ENCODE assay signal across 35 mouse cellular contexts in genomic region chr1:78548961-78549360, GRCm38 (mm10). TPM values are rescaled to one million over a fixed set of nuclear protein-coding genes. Genes with fewer than 3 reads are reported as not detected.
DNase-seq lines count a peak whose midpoint lies in the region; ATAC-seq and TF ChIP-seq lines count a peak whose summit lies in the region.
"Had no signal": no experiment of that assay in that cellular context is flagged by ENCODE, and none has a peak within 500 bp of the region (broad histone marks: within the 10 kb centered on the region; RNA-seq: fewer than 3 reads in every experiment).

No protein-coding gene starts in this region.

- H3K4me2 ChIP-seq in forebrain, postnatal 0 days (ENCODE audit: low read depth) = no peak overlapping the region
- H3K4me2 ChIP-seq in neural tube, embryonic 14.5 days (ENCODE audit: low read depth, low read length) = no peak overlapping the region
- H3K4me2 ChIP-seq: embryonic facial prominence, embryonic 15.5 days; forebrain, embryonic 13.5 days; heart, embryonic 11.5 days; hindbrain, embryonic 13.5 days; limb, embryonic 15.5 days; liver, embryonic 13.5 days; midbrain, embryonic 13.5 days had no signal

- 0 out of 2 replicates have a peak, but pooled peaks have one; percentile 18 for ATAC-seq in forebrain, postnatal 0 days
- peak; percentile 14; the same call in 1 of the 2 replicates for ATAC-seq in neural tube, embryonic 14.5 days (ENCODE audit: low read depth)
- ATAC-seq: CD4-positive, CD25-positive, alpha-beta regulatory T cell, adult 4 months; forebrain, embryonic 13.5 days; midbrain, embryonic 13.5 days had no signal

- H3K4me3 ChIP-seq in forebrain, postnatal 0 days (ENCODE audit: low read depth, low read length) = no peak overlapping the region
- H3K4me3 ChIP-seq in forebrain, embryonic 10.5 days = no peak overlapping the region
- H3K4me3 ChIP-seq in neural tube, embryonic 14.5 days (ENCODE audit: low read depth, low read length) = no peak overlapping the region
- H3K4me3 ChIP-seq: embryonic facial prominence, embryonic 15.5 days; forebrain, embryonic 13.5 days; gastrocnemius, adult 2 months; hindbrain, embryonic 13.5 days; limb, embryonic 10.5 days; limb, embryonic 15.5 days; liver, embryonic 13.5 days; midbrain, embryonic 13.5 days had no signal

- no peaks in the 10 kb centered on the region for H3K9me3 ChIP-seq in forebrain, postnatal 0 days (ENCODE audit: low read length)
- H3K9me3 ChIP-seq in forebrain, embryonic 10.5 days = no peaks in the 10 kb centered on the region
- H3K9me3 ChIP-seq in neural tube, embryonic 14.5 days (ENCODE audit: control insufficient read depth, low read length) = no peaks in the 10 kb centered on the region
- H3K9me3 ChIP-seq: embryonic facial prominence, embryonic 15.5 days; forebrain, embryonic 13.5 days; hindbrain, embryonic 13.5 days; limb, embryonic 10.5 days; limb, embryonic 15.5 days; liver, embryonic 13.5 days; midbrain, embryonic 13.5 days had no signal

- H3K4me1 ChIP-seq in forebrain, postnatal 0 days (ENCODE audit: insufficient read depth) = no peaks in the 10 kb centered on the region
- 0 out of 2 replicates have a peak, but pooled peaks cover 3% of the 10 kb centered on the region for H3K4me1 ChIP-seq in forebrain, embryonic 10.5 days
- H3K4me1 ChIP-seq in neural tube, embryonic 14.5 days (ENCODE audit: control insufficient read depth, insufficient read depth, low read length) = no peaks in the 10 kb centered on the region
- H3K4me1 ChIP-seq: embryonic facial prominence, embryonic 15.5 days; forebrain, embryonic 13.5 days; limb, embryonic 10.5 days; limb, embryonic 15.5 days; liver, embryonic 13.5 days; midbrain, embryonic 13.5 days had no signal

- no peaks in the 10 kb centered on the region for H3K27me3 ChIP-seq in forebrain, postnatal 0 days (ENCODE audit: insufficient read depth, low read length)
- no peaks in the 10 kb centered on the region for H3K27me3 ChIP-seq in forebrain, embryonic 10.5 days (ENCODE audit: poor library complexity, severe bottlenecking)
- H3K27me3 ChIP-seq in neural tube, embryonic 14.5 days (ENCODE audit: control insufficient read depth, insufficient read depth, low read length) = no peaks in the 10 kb centered on the region
- H3K27me3 ChIP-seq: embryonic facial prominence, embryonic 15.5 days; forebrain, embryonic 13.5 days; hindbrain, embryonic 13.5 days; limb, embryonic 15.5 days; liver, embryonic 13.5 days; midbrain, embryonic 13.5 days had no signal

- no peaks in the 10 kb centered on the region for H3K36me3 ChIP-seq in forebrain, postnatal 0 days (ENCODE audit: insufficient read depth)
- H3K36me3 ChIP-seq in forebrain, embryonic 10.5 days (replicated peaks) = no peaks in the 10 kb centered on the region
- H3K36me3 ChIP-seq in neural tube, embryonic 14.5 days (ENCODE audit: control insufficient read depth, insufficient read depth, low read length) = no peaks in the 10 kb centered on the region
- H3K36me3 ChIP-seq: embryonic facial prominence, embryonic 15.5 days; hindbrain, embryonic 13.5 days; limb, embryonic 10.5 days; limb, embryonic 15.5 days; liver, embryonic 13.5 days; midbrain, embryonic 13.5 days had no signal

- no peak overlapping the region for H3K9ac ChIP-seq in forebrain, postnatal 0 days
- no peak overlapping the region for H3K9ac ChIP-seq in neural tube, embryonic 14.5 days (replicated peaks; ENCODE audit: low read depth, low read length)
- H3K9ac ChIP-seq: embryonic facial prominence, embryonic 15.5 days; forebrain, embryonic 13.5 days; hindbrain, embryonic 13.5 days; limb, embryonic 15.5 days; liver, embryonic 13.5 days; midbrain, embryonic 13.5 days had no signal

- no peak for DNase-seq in forebrain, postnatal 0 days
- DNase-seq in forebrain, embryonic 10.5 days (ENCODE audit: extremely low spot score, low spot score) = no peak
- peak; percentile 32 for DNase-seq in layer of hippocampus, adult 9-11 months
- DNase-seq in layer of hippocampus, postnatal 25 days (ENCODE audit: extremely low spot score in 1 of 2, low spot score in 1 of 2) = no peak
- no peak for DNase-seq in neural tube, embryonic 10.5 days (ENCODE audit: extremely low spot score, low spot score)
- DNase-seq in retina, postnatal 1 day = peak; percentile 88
- no peak for DNase-seq in natural killer cell, adult 2 months (ENCODE audit: low spot score in 2 of 2)
- DNase-seq: adrenal gland, postnatal 25 days; cerebellum, adult 18-20 months; cerebellum, postnatal 25 days; embryo, embryonic 11 days; gastrocnemius, adult 2 months; gastrocnemius, postnatal 36 days; heart, adult 18-20 months; heart, postnatal 36 days; kidney, adult 8-10 months; liver, embryonic 13.5 days; lung, adult 18-20 months; thymus, adult 2 months; thymus, postnatal 36 days had no signal

- WGBS in forebrain, postnatal 0 days = 33% methylated on average over 6 of the region's 6 CpGs
- WGBS in forebrain, embryonic 10.5 days = 47% methylated on average over 6 of the region's 6 CpGs
- 47% methylated on average over 6 of the region's 6 CpGs for WGBS in neural tube, embryonic 14.5 days

- TF ChIP-seq CTCF in forebrain, postnatal 0 days (IDR thresholded peaks at IDR 0.05; ENCODE audit: low read depth) = no peak

- H3K27ac ChIP-seq in forebrain, postnatal 0 days (ENCODE audit: low read depth, low read length) = no peak overlapping the region
- H3K27ac ChIP-seq in forebrain, embryonic 10.5 days = no peak overlapping the region
- no peak overlapping the region for H3K27ac ChIP-seq in neural tube, embryonic 14.5 days (ENCODE audit: low read depth, low read length)
- H3K27ac ChIP-seq: embryonic facial prominence, embryonic 15.5 days; forebrain, embryonic 13.5 days; gastrocnemius, adult 2 months; hindbrain, embryonic 13.5 days; kidney, postnatal 0 days; limb, embryonic 10.5 days; limb, embryonic 15.5 days; liver, embryonic 13.5 days; macrophage; midbrain, embryonic 13.5 days had no signal

RNA-seq across cellular contexts. Expression of gene BC035947, which starts 37.0 kb away (rescaled TPM):
- total RNA-seq in forebrain, postnatal 0 days (2014; rRNA removed) = 0.69 and 1.5 TPM in 2 replicates
- polyA plus RNA-seq in forebrain, postnatal 0 days (2015; fragmentation: Nextera tagmentation; extraction: Ambion mirVana) = 0.30 and 0.40 TPM in 2 replicates
- 0.21 and 0.37 TPM in 2 replicates for polyA plus RNA-seq in forebrain, embryonic 10.5 days (2016; fragmentation: Nextera tagmentation; extraction: Ambion mirVana)
- under 1 TPM; 0.26 to 0.27 TPM for total RNA-seq in layer of hippocampus, postnatal 25 days (2021)
- polyA plus RNA-seq in neural tube, embryonic 14.5 days (2014; fragmentation: Nextera tagmentation; extraction: Ambion mirVana) = 0.90 and 1.4 TPM in 2 replicates
- total RNA-seq: gastrocnemius, adult 2 months; gastrocnemius, postnatal 36 days; heart, adult 18-20 months; heart, postnatal 36 days; megakaryocyte-erythroid progenitor cell, adult 5-6 weeks; neutrophil, adult 5-6 weeks had no signal
- polyA plus RNA-seq: heart, embryonic 16.5 days; liver, embryonic 13.5 days; macrophage; thymus, adult 2 months had no signal

RNA-seq across cellular contexts. Expression of gene Mogat1, which starts 38.2 kb away (rescaled TPM):
- 1.1 TPM in 1 of 2 replicates, not detected in the other for total RNA-seq in forebrain, postnatal 0 days (2014; rRNA removed)
- 0.34 TPM in 1 of 2 replicates, not detected in the other for polyA plus RNA-seq in forebrain, postnatal 0 days (2015; fragmentation: Nextera tagmentation; extraction: Ambion mirVana)
- polyA plus RNA-seq in forebrain, embryonic 10.5 days (2016; fragmentation: Nextera tagmentation; extraction: Ambion mirVana) = 0.87 and 1.1 TPM in 2 replicates
- under 1 TPM; 0.66 to 0.80 TPM for total RNA-seq in layer of hippocampus, postnatal 25 days (2021)
- polyA plus RNA-seq in neural tube, embryonic 14.5 days (2014; fragmentation: Nextera tagmentation; extraction: Ambion mirVana) = 0.39 TPM in 1 of 2 replicates, not detected in the other
- total RNA-seq: gastrocnemius, adult 2 months; gastrocnemius, postnatal 36 days; heart, postnatal 36 days; layer of hippocampus, postnatal 10 days; megakaryocyte-erythroid progenitor cell, adult 5-6 weeks; neutrophil, adult 5-6 weeks had no signal
- polyA plus RNA-seq: CD4-positive, CD25-positive, alpha-beta regulatory T cell, adult 4 months; heart, embryonic 11.5 days; hindbrain, embryonic 13.5 days; liver, embryonic 13.5 days; macrophage had no signal

Comparison
In these comparisons a context has a peak if more than half of its experiments do, and no peak if none do; other contexts are left out.
1. DNase-seq: peak in layer of hippocampus, adult 9-11 months (single experiment) and retina, postnatal 1 day (single experiment); none in forebrain, postnatal 0 days (single experiment), forebrain, embryonic 10.5 days (single experiment), layer of hippocampus, postnatal 25 days (0 of 2), neural tube, embryonic 10.5 days (single experiment) and natural killer cell, adult 2 months (0 of 2).